Mouse (Mus musculus): ENCODE data around the gene 6030408B16Rik. TPM values are rescaled to one million over a fixed set of nuclear protein-coding genes. Genes with fewer than 3 reads are reported as not detected.

6030408B16Rik gene
- polyA plus RNA-seq, 1 experiment from 2014 or later = 0.50 TPM

GRCm38 (mm10) chr15:101255842-101256462 is 37.1 kb upstream of the 6030408B16Rik start:
- H3K4me1 ChIP-seq = peaks cover 31% of the 10 kb centered on the region
- H3K36me3 ChIP-seq = no peaks in the 10 kb centered on the region
- H3K9ac ChIP-seq = no peak overlapping the region
- no peak overlapping the region for H3K4me2 ChIP-seq
- no peaks in the 10 kb centered on the region for H3K9me3 ChIP-seq
- no peak overlapping the region for H3K27ac ChIP-seq
- ATAC-seq (ENCODE audit: insufficient number of reproducible peaks, low FRiP score, low TSS enrichment, low read depth) = no peak
- no peak overlapping the region for H3K4me3 ChIP-seq
- no peaks in the 10 kb centered on the region for H3K27me3 ChIP-seq
- 90% methylated on average over 7 of the region's 7 CpGs for WGBS

DNA sequence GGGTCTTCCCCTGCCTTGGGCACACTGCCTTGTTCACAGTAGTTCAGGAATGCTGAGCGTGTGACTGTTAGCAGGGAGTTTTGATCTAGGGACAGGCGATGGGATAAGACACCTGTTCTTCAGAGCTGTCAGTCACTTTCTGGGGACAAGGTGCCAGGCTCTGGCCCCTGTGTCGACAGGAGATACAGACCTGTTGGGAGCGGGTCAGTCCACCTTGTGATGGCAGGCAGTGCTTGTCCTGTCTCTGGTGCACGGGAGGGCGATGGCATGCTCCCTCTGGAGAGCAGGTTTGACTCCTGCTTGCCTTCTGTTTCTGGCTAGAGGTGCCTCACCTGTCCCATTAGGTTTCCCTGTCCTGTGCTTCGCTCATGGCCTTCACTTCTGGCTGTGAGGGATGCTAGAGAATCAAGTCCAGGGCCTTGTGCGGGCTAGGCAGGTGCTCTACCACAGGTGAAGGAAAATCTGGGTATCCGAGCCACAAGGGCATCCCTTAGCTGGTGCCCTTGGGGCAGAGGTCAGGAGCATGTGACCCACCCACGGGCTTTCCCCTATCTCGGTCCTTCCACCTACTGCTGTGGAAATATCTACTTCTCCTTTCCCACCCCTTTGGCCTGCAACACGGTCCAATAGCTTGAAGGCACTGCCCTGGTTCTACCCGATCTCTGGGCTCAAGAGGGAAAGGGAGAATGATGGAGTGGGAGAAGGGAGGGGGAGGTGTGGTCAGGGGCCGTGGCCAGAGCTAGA is 36.4 kb upstream of the 6030408B16Rik start:
- H3K27me3 ChIP-seq = no peaks in the 10 kb centered on the region
- H3K9me3 ChIP-seq = no peaks in the 10 kb centered on the region
- ATAC-seq (ENCODE audit: insufficient number of reproducible peaks, low FRiP score, low TSS enrichment, low read depth) = no peak
- H3K4me3 ChIP-seq = no peak overlapping the region
- no peak overlapping the region for H3K27ac ChIP-seq
- no peak overlapping the region for H3K9ac ChIP-seq
- 74% methylated on average over 14 of the region's 14 CpGs for WGBS
- H3K36me3 ChIP-seq = no peaks in the 10 kb centered on the region
- peaks cover 38% of the 10 kb centered on the region for H3K4me1 ChIP-seq
- no peak overlapping the region for H3K4me2 ChIP-seq

DNA sequence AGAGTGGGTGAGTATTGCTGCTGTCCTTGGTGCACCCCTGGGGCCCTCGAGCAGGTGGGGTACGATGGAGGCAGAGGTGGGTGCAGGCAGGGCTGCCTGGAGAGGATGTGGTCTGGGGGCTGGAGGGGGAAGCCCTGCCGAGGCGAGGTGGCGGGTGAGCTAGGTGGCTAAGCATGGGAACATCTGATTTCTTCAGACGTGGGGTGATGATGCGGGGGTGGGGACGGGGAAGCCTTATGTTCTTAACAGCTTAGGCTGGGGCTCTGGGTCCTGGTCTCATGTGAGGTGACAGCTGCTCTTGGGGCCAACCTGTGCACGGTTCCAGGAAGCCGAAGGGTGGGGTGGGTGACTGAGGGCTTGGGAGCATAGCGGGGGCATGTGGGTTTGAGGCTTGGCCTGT is 34.6 kb upstream of the 6030408B16Rik start:
- no peak overlapping the region for H3K9ac ChIP-seq
- H3K4me3 ChIP-seq = no peak overlapping the region
- no peak overlapping the region for H3K4me2 ChIP-seq
- no peaks in the 10 kb centered on the region for H3K9me3 ChIP-seq
- no peaks in the 10 kb centered on the region for H3K36me3 ChIP-seq
- peaks cover 52% of the 10 kb centered on the region for H3K4me1 ChIP-seq
- no peak for ATAC-seq (ENCODE audit: insufficient number of reproducible peaks, low FRiP score, low TSS enrichment, low read depth)
- 83% methylated on average over 11 of the region's 11 CpGs for WGBS
- no peaks in the 10 kb centered on the region for H3K27me3 ChIP-seq
- H3K27ac ChIP-seq = no peak overlapping the region

DNA sequence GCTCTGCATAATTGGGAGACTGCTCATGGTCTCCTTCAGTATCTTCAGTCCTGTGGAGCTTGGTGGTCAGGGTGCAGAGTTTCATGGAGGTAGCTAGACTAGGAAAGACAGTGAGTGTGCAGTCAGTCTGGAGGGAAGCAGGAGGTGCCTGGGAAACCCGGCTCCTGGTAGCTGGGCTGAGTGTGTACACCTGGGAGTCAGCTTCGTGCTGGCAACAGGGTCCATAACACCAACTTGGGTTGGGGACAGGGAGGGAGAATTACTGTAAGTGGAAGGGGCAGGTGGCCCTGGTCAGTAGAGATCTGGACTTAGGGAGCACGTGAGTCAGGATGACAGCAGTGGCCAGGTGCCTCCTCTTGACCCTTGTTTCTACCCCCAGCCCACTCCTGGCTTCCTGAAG is 33.1 kb upstream of the 6030408B16Rik start:
- Histone ChIP-seq H3K9ac (no peak overlapping the region), H3K4me3 (no peak overlapping the region), H3K27ac (peak overlapping the region; percentile 93), H3K36me3 (no peaks in the 10 kb centered on the region), H3K9me3 (no peaks in the 10 kb centered on the region), H3K4me1 (peaks cover 44% of the 10 kb centered on the region), H3K27me3 (no peaks in the 10 kb centered on the region), H3K4me2 (no peak overlapping the region)
- WGBS = 82% methylated on average over 3 of the region's 3 CpGs
- ATAC-seq (ENCODE audit: insufficient number of reproducible peaks, low FRiP score, low TSS enrichment, low read depth) = no peak

GRCm38 (mm10) chr15:101260387-101260786 is 32.6 kb upstream of the 6030408B16Rik start:
- Histone ChIP-seq H3K4me3 (no peak overlapping the region), H3K27ac (peak overlapping the region; percentile 93), H3K4me1 (peaks cover 46% of the 10 kb centered on the region), H3K9me3 (no peaks in the 10 kb centered on the region), H3K9ac (0 out of 2 replicates have a peak overlapping the region, but pooled peaks have one; percentile 10), H3K4me2 (no peak overlapping the region), H3K36me3 (no peaks in the 10 kb centered on the region), H3K27me3 (no peaks in the 10 kb centered on the region)
- no peak for ATAC-seq (ENCODE audit: insufficient number of reproducible peaks, low FRiP score, low TSS enrichment, low read depth)
- 48% methylated on average over 10 of the region's 10 CpGs for WGBS

DNA sequence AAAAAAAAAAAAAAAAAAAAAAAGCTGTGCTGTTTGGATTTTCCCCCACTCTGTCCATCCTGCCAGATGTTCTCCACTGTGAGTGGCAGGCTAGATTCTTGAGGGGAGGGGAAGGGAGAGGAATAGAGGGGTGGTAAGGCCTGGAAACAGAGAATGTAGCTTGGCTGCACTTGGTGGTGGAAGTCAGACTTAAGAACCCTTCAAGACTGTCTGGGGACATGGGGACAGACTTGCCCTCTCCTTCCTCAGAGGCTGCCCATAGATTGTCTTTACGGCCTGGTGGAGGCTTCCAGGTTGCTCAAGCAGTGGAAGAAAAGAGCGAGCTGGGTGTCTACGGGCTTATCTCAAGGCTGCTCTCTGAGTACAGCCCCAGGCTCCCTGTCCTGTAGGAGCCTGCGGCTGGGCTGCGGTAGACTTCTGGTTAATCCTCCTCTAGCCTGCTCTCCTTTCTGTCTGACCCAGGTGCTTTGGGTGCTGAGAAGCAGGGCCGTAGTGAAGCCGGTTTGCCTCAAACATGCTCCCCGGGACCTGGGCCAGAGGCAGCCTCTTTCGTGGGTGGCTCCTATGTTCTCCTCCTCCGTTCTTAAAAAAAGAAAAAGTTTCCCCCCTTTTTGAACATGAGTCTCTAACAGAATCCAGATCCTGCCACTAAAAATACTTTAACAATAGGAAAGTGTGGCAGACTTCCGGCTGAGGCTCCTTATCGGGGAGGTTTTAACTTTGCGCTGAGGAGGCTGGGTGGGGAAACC is 32.0 kb upstream of the 6030408B16Rik start:
- Histone ChIP-seq H3K9ac (0 out of 2 replicates have a peak overlapping the region, but pooled peaks have one; percentile 10), H3K27me3 (no peaks in the 10 kb centered on the region), H3K4me1 (peaks cover 52% of the 10 kb centered on the region), H3K27ac (peak overlapping the region; percentile 93), H3K36me3 (no peaks in the 10 kb centered on the region), H3K4me3 (0 out of 2 replicates have a peak overlapping the region, but pooled peaks have one; percentile 5), H3K9me3 (no peaks in the 10 kb centered on the region), H3K4me2 (peak overlapping the region; percentile 29)
- no peak for ATAC-seq (ENCODE audit: insufficient number of reproducible peaks, low FRiP score, low TSS enrichment, low read depth)
- WGBS = 21% methylated on average over 13 of the region's 13 CpGs

DNA sequence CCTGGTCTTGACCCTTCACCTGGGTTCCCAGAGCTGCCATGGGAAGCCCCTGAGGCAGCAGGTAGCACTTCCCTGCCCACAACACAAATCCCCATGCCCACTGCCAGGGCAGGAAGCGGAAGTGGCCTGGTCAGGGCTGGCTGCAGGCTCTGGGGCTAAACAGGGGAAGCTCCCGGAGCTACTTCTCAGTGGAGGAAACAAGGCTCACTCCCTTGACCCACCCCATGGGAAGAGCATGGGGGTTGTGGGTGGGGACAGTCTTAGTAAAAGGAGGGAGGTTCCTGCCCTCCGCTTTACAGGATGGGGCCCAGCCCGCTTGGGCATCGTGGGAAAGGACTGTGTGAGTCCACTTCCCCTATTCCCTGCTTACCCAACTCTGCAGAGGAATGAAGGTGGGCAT is 30.5 kb upstream of the 6030408B16Rik start:
- 53% methylated on average over 5 of the region's 5 CpGs for WGBS
- H3K4me2 ChIP-seq = no peak overlapping the region
- peak overlapping the region; percentile 93 for H3K27ac ChIP-seq

DNA sequence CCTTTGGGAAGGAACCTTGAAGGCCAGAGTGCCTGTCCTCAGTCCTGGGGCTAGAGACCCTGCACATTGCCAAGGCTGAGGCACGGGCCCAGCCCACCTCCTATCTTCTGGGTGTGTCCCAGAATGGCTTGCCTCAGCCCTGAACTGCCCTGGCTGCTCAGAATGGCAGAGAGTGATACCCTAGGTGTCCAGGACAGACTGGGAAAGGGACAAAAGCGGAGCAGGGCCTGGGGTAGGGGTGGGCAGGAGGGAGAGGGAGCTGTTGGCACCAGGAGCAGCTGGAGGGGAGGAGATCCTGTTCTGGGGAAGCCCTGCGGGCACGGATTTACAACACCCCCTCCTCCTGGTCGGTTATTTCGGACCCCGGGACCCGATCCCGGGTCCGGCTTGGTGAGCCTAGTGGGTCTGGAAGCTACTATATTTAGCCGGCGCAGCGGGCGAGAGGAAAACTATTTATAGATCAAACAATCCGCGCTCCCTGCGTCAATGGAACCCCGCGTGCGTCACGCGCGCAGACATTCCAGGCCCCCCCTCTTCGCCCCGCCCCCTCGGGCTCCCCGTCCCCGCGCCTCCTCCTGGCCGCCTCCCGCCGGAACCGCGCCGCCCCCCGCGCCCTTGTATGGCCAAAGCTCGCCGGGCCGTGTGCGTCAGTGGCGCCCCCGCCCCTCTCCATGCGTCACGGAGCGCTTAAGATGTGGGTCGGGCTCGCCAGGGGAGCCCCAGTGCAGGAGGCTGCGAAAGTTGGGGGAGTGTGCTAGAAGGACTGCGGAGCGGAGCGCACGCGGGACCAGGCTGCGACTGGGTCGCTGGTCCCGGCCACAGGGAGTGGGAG is 26.7 kb upstream of the 6030408B16Rik start:
- WGBS = under 1% methylated on average over 56 of the region's 57 CpGs
- peak; percentile 88 for ATAC-seq (ENCODE audit: insufficient number of reproducible peaks, low FRiP score, low TSS enrichment, low read depth)
- peak overlapping the region; percentile 96 for H3K4me2 ChIP-seq
- peak overlapping the region; percentile 85 for H3K27ac ChIP-seq
- peaks cover 14% of the 10 kb centered on the region for H3K36me3 ChIP-seq
- no peaks in the 10 kb centered on the region for H3K9me3 ChIP-seq
- H3K4me1 ChIP-seq = peaks cover 60% of the 10 kb centered on the region
- peak overlapping the region; percentile 58 for H3K4me3 ChIP-seq
- H3K27me3 ChIP-seq = no peaks in the 10 kb centered on the region
- peak overlapping the region; percentile 37 for H3K9ac ChIP-seq

More for the DNA sequence above, 30.5 kb upstream of the 6030408B16Rik start:
- H3K9ac ChIP-seq = no peak overlapping the region
- no peaks in the 10 kb centered on the region for H3K36me3 ChIP-seq
- no peaks in the 10 kb centered on the region for H3K27me3 ChIP-seq
- peaks cover 61% of the 10 kb centered on the region for H3K4me1 ChIP-seq
- H3K9me3 ChIP-seq = no peaks in the 10 kb centered on the region
- no peak overlapping the region for H3K4me3 ChIP-seq
- no peak for ATAC-seq (ENCODE audit: insufficient number of reproducible peaks, low FRiP score, low TSS enrichment, low read depth)

DNA sequence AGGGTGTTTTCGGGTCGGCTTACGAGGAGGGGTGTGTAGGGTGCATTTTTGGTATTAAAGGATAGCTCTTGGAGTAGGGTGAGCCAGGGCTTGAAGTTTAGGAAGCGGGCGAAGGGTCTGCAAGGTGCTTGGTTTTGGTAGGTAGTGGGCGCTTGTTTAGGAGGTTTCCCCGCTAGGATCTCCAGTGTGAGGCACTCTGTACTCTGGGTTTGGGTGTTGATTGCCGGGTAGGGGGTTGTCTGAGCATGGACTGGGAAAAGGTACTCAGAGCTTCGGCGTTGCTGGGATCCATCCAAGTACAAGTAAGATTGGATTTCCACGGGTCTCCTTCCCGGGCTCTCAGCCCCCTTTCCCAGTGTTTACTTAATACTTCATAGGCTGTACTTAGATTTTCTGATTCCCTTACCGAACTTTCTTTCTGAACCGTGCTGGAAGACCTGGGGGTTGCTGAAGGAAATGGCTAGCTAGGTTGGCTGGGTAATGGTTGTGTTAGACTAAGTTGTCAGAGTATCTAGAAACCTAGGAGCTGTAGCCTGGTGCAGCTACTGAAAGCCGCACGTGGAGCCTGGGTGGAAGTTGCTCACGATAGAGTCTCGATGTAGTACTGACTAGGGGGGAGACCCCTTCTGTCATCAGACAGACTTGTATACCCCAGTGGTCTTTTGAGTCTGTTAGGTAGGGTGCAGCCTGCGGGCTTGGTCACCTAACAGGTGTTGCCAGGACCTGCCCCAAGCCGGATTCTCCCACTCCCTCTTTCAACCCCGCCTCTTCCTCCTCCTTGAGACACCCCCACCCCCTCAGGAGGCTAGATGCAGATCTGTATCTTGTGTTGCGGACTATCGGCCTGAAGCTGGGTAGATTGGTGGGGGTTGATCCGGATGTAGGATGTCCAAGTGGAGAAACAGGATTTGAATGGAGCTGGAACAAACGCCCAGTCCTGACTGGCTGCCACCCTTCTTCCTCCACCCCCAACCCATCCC is 25.7 kb upstream of the 6030408B16Rik start:
- 2% methylated on average over 25 of the region's 25 CpGs for WGBS
- Histone ChIP-seq H3K4me2 (peak overlapping the region; percentile 96), H3K4me1 (peaks cover 50% of the 10 kb centered on the region), H3K36me3 (peaks cover 23% of the 10 kb centered on the region), H3K4me3 (peak overlapping the region; percentile 58), H3K27ac (peak overlapping the region; percentile 85), H3K9ac (peak overlapping the region; percentile 37), H3K9me3 (no peaks in the 10 kb centered on the region), H3K27me3 (no peaks in the 10 kb centered on the region)
- ATAC-seq (ENCODE audit: insufficient number of reproducible peaks, low FRiP score, low TSS enrichment, low read depth) = peak; percentile 5; the same call in 1 of the 2 replicates

DNA sequence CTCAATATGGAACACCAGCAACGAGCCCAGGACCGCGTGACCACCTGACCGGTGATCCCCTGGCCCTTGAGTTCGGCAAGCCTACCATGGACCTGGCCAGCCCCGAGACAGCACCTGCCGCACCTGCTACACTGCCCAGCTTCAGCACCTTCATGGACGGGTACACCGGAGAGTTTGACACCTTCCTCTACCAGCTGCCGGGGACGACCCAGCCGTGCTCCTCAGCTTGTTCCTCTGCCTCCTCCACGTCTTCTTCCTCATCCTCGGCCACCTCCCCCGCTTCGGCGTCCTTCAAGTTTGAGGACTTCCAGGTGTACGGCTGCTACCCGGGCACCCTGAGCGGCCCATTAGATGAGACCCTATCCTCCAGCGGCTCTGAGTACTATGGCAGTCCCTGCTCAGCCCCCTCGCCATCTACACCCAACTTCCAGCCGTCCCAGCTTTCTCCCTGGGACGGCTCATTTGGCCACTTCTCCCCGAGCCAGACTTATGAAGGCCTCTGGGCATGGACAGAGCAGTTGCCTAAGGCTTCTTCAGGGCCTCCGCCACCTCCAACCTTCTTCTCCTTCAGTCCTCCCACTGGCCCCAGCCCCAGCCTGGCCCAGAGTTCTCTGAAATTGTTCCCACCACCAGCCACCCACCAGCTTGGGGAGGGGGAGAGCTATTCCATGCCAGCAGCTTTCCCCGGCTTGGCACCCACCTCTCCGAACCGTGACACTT is 22.8 kb upstream of the 6030408B16Rik start:
- H3K4me2 ChIP-seq = no peak overlapping the region
- WGBS = 91% methylated on average over 29 of the region's 29 CpGs
- no peak overlapping the region for H3K4me3 ChIP-seq
- no peaks in the 10 kb centered on the region for H3K9me3 ChIP-seq
- H3K36me3 ChIP-seq = peaks cover 45% of the 10 kb centered on the region
- ATAC-seq (ENCODE audit: insufficient number of reproducible peaks, low FRiP score, low TSS enrichment, low read depth) = no peak
- no peak overlapping the region for H3K9ac ChIP-seq
- H3K27ac ChIP-seq = no peak overlapping the region
- H3K27me3 ChIP-seq = no peaks in the 10 kb centered on the region
- peaks cover 38% of the 10 kb centered on the region for H3K4me1 ChIP-seq

Measured in limb, embryonic 15.5 days (tissue).